Mouse (Mus musculus) heart, postnatal 25 days (tissue): ENCODE results near the gene Ntf3. TPM values are rescaled to one million over a fixed set of nuclear protein-coding genes. Genes with fewer than 3 reads are reported as not detected.

ENCODE experiments used
- DNase-seq: peaks from one replicate; pipeline ENCODE4 v3.0.0; 2022; ENCODE audit warnings: low spot score
- intact Hi-C: fragments of 180-260 bp; cut with DNase I; formaldehyde crosslinking; loops from one replicate; pipeline ENCODE4 v1.15.1; 2025
- total RNA-seq, 2 experiments: library from RNA; stranded (reverse); gene quantifications; 2 replicates each; pipeline ENCODE4 v1.2.3; 2021

Ntf3 gene
- total RNA-seq, 2 experiments from 2014 or later = 2.8 to 5.2 TPM

DNA sequence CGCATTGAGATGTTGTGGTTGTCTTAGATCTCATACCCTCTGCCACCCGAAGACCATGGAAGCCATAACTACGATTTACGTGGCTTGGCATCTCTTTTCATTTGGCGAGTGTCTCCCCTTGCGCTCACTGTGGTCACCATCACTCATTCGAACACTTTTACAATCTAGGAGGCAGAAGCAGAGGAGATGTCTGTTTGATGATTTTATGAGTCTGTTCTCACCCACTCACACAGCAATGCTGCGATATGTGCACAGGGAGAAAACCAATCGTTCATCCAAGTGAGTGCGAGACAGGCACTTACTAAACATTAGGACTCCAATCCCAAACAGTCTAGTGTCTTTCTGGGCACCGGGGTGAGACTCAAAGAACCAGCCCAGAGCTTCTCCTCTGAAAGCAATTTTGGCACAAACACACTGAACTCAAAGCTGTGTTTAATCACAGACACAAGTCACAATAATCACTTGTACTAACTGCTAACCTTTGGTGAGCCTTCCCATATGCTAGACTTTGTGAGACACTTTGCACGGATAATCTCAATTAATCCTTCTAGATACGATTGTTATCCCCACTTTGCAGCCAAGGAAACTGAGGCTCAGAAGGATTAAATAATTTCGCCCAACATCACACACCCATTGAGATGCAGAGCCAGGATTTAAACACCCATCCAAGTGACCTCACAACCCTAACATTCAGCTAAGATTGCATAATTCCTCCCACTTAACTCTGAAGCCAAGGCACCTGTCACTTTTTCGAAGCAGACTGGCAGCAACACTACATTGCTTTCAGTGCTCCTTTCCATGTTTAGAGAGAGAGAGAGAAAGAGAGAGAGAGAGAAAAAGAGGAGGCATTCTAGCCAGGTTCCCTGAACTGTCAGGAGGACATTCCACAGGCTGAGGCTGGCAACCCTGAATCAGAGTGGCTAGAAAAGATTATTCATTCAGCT, 55.5 kb downstream of the Ntf3 start:
- intact Hi-C loops = no loop called here
- no peak for DNase-seq

DNA sequence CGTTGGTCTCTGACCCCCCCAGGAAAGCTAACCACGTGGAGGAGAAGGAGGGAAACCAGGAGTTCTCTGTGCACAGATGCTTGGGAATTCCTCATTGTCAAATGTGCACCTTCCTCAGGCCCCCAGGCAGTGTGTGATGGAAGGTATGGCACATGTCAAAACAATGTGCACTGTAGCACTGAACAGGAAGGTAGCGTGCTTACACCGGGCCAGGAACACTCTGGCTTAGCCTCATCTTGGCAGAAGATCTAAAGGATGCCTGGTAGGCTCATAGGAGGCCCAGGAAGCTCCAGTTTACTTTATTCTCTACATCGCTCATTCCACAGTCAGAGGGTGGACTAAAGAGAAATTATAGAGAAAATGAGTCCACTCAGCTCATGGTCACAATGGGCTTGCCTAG, 57.5 kb downstream of the Ntf3 start:
- no peak for DNase-seq
- intact Hi-C loops = loop anchor here (2.0 to 5.0 kb wide), 2 partner anchors 20 to 33 kb away; no protein-coding TSS in a partner anchor

DNA sequence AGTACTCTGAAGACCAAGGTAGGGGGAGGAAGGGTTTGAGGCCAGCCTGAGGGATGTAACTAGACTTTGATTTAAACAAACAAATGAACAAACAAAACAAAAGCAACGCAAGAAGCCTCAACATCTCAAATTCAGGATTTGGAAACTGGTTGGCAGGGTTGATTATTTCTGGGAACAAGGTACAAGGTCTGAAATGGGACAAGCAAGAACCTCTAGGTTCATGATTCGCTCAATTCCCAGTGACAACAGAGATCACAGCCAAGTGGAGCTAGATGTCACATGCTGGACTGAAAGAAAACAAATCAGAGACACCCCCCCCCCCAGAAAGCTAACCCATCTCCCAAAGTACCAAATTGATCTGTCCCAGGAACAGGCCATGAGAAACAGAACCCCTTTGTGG, 57.9 kb downstream of the Ntf3 start:
- no peak for DNase-seq
- intact Hi-C loops = loop anchor here (2.0 to 5.0 kb wide), 2 partner anchors 20 to 34 kb away; no protein-coding TSS in a partner anchor

DNA sequence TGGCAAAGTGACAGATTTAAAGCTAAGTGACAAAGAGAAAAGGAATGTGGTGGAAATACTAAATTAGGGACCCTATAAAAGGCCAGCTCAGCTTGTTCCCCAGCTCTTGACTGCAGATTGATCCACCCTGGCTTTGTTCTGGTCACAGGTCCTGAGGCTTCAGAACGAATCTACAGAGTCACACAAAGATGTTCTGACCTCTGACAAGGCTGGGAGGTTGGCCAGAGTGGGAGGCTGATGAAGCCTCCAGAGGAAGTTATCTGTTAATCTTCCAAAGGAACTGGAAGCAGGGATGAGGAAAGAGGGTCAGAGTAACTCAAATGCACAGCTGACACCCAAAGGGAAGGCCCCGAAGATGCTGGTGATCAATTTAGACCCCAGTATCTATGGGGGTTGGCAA, 59.3 kb downstream of the Ntf3 start:
- no peak for DNase-seq
- intact Hi-C loops = loop anchor here (5.0 kb wide), 1 partner anchor 35 kb away; no protein-coding TSS in a partner anchor

DNA sequence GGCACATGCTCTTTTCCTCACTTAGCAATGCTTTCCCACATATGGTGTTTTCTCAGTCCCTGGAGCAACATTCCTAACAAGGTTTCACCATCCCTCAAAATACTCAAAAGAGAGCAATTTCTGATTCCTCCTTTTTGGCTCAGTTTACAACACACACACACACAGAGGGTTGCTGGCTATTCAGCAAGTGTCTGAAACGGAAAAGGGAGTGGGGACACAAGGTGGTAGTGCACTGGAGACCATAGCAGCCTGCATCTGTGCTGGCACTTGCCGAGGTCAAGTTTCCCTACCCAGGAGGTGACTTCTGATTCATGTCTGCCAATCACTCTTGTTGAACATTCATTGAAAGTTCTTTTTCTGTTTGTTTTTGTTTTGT, 59.9 kb downstream of the Ntf3 start:
- intact Hi-C loops = loop anchor here (5.0 kb wide), 1 partner anchor 36 kb away; no protein-coding TSS in a partner anchor

GRCm38 (mm10) chr6:126106051-126106797, 60.5 kb downstream of the Ntf3 start:
- intact Hi-C loops = loop anchor here (5.0 kb wide), 1 partner anchor 36 kb away; no protein-coding TSS in a partner anchor
- peak; percentile 58 for DNase-seq

More for the DNA sequence above, 59.9 kb downstream of the Ntf3 start:
- DNase-seq = no peak

- DNase-seq = no peak
- intact Hi-C loops = loop anchor here (2.0 to 5.0 kb wide), 2 partner anchors 37 to 62 kb away; partner anchors contain the start of gene Ntf3
Measured at GRCm38 (mm10) chr6:126105083-126105740, 61.5 kb downstream of the Ntf3 start.

DNA sequence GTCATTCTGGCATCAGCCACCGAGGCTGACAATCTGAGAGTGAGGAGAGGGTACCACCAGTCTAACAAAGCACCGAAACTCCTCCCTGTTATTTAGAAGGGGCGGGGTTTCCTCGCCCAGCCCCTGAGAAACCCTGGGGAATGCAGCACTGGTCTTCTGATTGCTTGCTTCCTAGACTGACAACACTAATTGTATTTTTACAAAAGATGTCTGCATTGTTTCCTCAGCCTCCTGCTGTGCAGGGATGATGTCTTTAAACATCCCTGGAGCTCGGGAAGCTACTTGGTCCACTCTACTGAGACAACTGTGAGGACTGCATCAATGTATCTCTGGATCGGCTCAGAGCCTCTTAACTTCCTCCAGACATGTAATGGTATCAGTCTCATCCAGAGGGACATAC, 64.1 kb downstream of the Ntf3 start:
- DNase-seq = no peak
- intact Hi-C loops = no loop called here

DNA sequence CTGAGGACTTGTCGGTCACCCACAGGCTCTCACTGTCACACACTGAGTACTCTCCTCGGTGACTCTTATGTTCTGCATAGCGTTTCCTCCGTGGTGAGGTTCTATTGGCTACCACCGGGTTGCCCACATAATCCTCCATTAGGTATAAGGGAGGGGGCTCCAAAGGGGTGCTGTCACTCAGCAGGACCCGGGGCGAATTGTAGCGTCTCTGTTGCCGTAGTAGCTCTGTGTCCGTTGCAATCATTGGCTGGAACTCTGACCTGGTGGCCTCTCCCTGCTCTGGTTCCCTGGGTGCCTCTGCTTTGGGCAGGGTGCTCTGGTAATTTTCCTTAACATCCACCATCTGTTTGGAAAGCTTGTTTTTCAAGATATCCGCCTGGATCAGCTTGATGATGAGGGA, 64.7 kb downstream of the Ntf3 start:
- intact Hi-C loops = no loop called here
- DNase-seq = no peak

DNA sequence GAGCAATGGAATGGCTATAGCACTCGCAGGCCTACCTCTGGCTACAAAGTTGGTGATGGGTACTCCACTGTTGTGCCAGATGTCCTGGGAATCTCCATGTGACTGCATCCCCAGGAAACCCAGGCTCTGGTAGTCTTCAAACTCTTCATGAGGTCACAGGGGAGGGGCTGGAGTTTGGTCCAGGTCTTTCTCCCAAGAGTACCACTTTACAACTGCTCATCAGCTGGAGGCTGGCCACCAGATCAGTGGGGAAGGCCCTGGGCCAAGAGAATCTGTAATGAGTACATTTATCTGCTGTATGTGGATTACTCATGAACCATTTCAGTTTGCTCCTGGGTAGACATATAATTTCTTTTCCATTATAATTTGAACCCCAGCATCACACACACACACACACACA, 66.1 kb downstream of the Ntf3 start:
- peak; percentile 12 for DNase-seq
- intact Hi-C loops = no loop called here

- DNase-seq = no peak
- intact Hi-C loops = loop anchor here (5.0 kb wide), 2 partner anchors 35 to 65 kb away; no protein-coding TSS in a partner anchor
Measured at GRCm38 (mm10) chr6:126097471-126097870, 69.2 kb downstream of the Ntf3 start.

DNA sequence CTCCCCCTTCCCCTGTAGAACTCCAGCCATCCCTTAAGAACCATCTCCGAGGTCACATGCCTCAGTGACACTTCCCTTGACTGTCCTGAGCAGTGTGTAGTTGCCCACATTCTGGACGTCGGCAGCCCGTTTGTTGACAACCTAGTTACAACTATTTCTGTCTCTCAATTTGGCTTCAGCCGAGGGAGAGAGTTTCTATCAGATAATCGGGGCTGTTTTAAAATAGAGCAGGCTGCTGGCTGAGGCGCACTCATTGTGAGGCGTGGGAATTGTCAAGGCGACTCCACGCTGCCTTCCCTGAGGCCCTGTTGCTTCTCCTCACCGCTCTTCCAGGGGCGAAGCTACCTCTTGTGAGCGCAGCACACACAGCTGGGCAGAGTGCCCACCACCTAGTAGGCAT, 70.6 kb downstream of the Ntf3 start:
- DNase-seq = peak; percentile 23

DNA sequence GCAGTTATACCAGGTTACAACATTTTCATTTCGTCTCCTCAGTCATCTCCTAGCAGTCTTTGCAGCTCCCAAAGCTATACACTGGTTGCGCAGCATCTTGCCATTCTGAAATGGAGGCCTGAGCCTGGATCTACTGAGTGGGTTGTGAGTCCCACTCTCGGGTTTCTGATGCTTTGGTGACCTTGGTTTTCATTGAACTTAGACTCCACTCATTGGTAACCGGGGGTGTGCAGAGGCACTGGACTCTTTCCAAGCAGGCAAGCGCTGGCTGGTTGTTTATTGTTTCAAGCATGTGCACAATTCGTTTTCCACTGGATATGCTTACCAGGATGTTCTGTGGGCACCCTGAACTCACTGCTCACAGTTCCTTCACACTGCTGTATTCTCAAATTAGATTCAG, 71.7 kb downstream of the Ntf3 start:
- intact Hi-C loops = loop anchor here (5.0 kb wide), 2 partner anchors 37 to 67 kb away; no protein-coding TSS in a partner anchor
- no peak for DNase-seq

More for the DNA sequence above, 70.6 kb downstream of the Ntf3 start:
- intact Hi-C loops = loop anchor here (5.0 kb wide), 2 partner anchors 36 to 66 kb away; no protein-coding TSS in a partner anchor

DNA sequence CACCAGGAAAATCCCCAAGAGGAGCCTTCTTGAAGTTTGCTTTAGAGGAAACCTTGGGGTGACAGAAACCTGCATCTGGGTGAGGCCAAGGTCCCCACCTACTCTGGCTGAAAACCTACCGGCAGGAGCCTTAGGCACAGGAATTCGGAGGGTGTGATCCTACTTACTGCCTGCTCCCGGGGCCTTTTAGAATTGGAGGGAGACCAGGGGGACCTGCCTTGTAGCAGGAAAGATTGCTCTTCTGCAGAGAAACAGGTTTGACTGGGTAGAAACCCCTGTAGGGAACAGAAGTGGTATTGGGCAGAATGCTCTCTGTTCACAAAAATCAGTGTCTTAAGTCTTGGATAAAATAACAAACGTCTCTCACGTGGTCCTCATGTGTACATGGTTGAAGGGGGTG, 74.7 kb downstream of the Ntf3 start:
- intact Hi-C loops = no loop called here
- DNase-seq = no peak

DNA sequence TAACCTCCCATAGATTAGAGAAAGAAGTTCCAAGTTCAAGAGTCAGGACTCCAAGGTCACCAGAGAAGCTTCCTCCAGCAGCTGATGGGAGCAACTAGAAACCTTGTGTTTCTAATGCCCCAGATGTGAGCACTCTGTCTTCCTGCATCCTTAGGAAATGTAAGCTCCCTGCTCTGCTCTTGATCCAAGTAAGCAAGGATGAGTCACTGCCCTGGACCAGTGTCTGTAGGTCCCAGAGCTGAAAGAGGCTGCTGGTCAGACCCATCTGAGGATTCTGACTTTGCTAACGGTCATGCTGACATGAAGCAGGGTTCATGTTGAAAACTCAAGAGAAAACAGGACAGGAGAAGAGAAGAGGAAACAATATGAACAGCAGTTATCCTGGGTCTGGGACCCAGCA, 76.6 kb downstream of the Ntf3 start:
- intact Hi-C loops = no loop called here
- DNase-seq = no peak

GRCm38 (mm10) chr6:126088489-126089265, 78.0 kb downstream of the Ntf3 start:
- intact Hi-C loops = no loop called here
- peak; percentile 18 for DNase-seq

GRCm38 (mm10) chr6:126086321-126086950, 80.3 kb downstream of the Ntf3 start:
- intact Hi-C loops = no loop called here
- no peak for DNase-seq

GRCm38 (mm10) chr6:126080531-126080930, 86.2 kb downstream of the Ntf3 start:
- intact Hi-C loops = no loop called here

DNA sequence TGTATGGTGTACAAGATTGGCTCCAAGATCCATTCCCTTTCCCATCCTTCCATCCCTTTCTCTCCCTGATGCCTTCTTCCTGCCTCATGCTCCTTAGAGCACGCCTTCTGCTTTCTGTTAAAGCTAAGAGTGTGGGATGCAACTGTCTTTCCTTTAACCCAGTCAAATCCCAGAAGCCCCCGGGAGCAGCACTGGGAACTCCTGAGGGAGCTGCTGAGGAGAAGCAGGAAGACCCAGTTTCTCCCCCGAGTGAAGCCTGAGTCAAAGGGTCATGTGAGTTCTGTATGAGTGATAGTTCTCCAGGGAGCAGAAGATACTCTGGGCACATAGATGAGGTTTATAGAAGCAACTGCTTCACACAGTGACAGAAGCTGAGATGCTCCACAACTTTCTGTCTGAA, 109.0 kb downstream of the Ntf3 start:
- peak; percentile 4 for DNase-seq
- intact Hi-C loops = no loop called here

More at GRCm38 (mm10) chr6:126080531-126080930, 86.2 kb downstream of the Ntf3 start:
- no peak for DNase-seq
